Mouse (Mus musculus) forebrain, embryonic 14.5 days (tissue): ENCODE measurements around the gene Gfer. TPM values are rescaled to one million over a fixed set of nuclear protein-coding genes. Genes with fewer than 3 reads are reported as not detected.

Experiments used
- ATAC-seq: fragments of 200-750 bp; cut with Nextera tagmentation; 2 replicates; pipeline ENCODE4 v1.8.0; 2017; ENCODE audit warnings: mild to moderate bottlenecking, moderate library complexity
- DNase-seq: peaks from one replicate; pipeline ENCODE4 v3.0.0-alpha.2; 2015; ENCODE audit warnings: low spot score
- H3K27ac ChIP-seq: fragments of 300-500 bp; sonication (generic); 2 replicates; pipeline ENCODE4 v1.5.1; 2014; ENCODE audit warnings: low read depth, mild to moderate bottlenecking, control low read depth, low read length, moderate library complexity
- H3K27me3 ChIP-seq: fragments of 300-500 bp; sonication (generic); replicated peaks from 2 replicates; pipeline ENCODE4 v1.6.1; 2014; ENCODE audit warnings: low read length, control low read depth, mixed read lengths; ENCODE audit not compliant: control insufficient read depth, insufficient read depth
- H3K36me3 ChIP-seq: fragments of 300-500 bp; sonication (generic); 2 replicates; pipeline ENCODE4 v1.6.1; 2014; ENCODE audit warnings: low read length, control low read depth; ENCODE audit not compliant: control insufficient read depth, insufficient read depth
- H3K4me1 ChIP-seq: fragments of 300-500 bp; sonication (generic); 2 replicates; pipeline ENCODE4 v1.6.1; 2014; ENCODE audit warnings: antibody characterized with exemption, low read length, control low read depth; ENCODE audit not compliant: control insufficient read depth, insufficient read depth
- H3K4me2 ChIP-seq: fragments of 300-500 bp; sonication (generic); 2 replicates; pipeline ENCODE4 v1.6.1; 2014; ENCODE audit warnings: mild to moderate bottlenecking, control low read depth, low read length
- H3K4me3 ChIP-seq: fragments of 300-500 bp; sonication (generic); 2 replicates; pipeline ENCODE4 v1.5.1; 2014; ENCODE audit warnings: low read depth, low read length, control low read depth
- H3K9ac ChIP-seq: fragments of 300-500 bp; sonication (generic); 2 replicates; pipeline ENCODE4 v1.6.1; 2014; ENCODE audit warnings: mild to moderate bottlenecking, low read length, control low read depth, moderate library complexity
- H3K9me3 ChIP-seq: fragments of 300-500 bp; sonication (generic); replicated peaks from 2 replicates; pipeline ENCODE4 v1.6.1; 2016; ENCODE audit warnings: low read length, control low read depth, mixed read lengths; ENCODE audit not compliant: control insufficient read depth
- WGBS: fragments of 180-500 bp; shearing (Covaris S2); extraction: QIAGEN DNeasy Blood & Tissue Kit; methylation state at CpG from one replicate; pipeline ENCODE4 v1.1.7; 2014; 5-methylcytosine and 5-hydroxymethylcytosine counted together
- polyA plus RNA-seq: library from polyadenylated mRNA; unstranded; fragments of >200 nt; fragmentation: Nextera tagmentation; extraction: Ambion mirVana; gene quantifications from 2 replicates; pipeline ENCODE4 v1.2.1, GENCODE M21; 2014

Gfer gene
- polyA plus RNA-seq, 1 experiment from 2014 or later = 37.7 TPM

DNA sequence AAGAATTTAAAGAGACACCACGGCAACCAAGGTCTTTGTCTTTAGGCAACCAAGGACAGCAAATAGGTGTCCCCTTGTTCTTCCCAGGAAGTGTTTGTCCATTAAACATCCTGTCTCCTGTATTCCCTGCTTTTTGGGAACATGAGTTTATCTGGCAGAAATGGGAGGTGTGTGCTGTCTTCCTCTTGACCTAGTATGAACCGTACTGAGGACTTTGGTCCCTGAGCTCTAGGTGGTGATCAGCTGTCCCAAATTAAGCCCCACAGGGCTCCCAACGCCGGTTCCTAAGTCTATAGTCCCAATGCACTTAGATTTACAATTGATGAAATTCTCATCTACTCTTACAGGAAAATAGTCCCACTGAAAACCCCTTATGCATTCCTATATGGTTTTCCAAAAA, 45.2 kb downstream of the Gfer start:
- H3K4me1 ChIP-seq = peaks cover 3% of the 10 kb centered on the region
- no peak overlapping the region for H3K27ac ChIP-seq
- H3K4me3 ChIP-seq = no peak overlapping the region
- DNase-seq (no peak), ATAC-seq (no peak)
- 80% methylated on average over 4 of the region's 4 CpGs for WGBS
- no peaks in the 10 kb centered on the region for H3K36me3 ChIP-seq
- no peak overlapping the region for H3K4me2 ChIP-seq
- H3K27me3 ChIP-seq = peaks cover 11% of the 10 kb centered on the region
- no peaks in the 10 kb centered on the region for H3K9me3 ChIP-seq
- H3K9ac ChIP-seq = no peak overlapping the region

DNA sequence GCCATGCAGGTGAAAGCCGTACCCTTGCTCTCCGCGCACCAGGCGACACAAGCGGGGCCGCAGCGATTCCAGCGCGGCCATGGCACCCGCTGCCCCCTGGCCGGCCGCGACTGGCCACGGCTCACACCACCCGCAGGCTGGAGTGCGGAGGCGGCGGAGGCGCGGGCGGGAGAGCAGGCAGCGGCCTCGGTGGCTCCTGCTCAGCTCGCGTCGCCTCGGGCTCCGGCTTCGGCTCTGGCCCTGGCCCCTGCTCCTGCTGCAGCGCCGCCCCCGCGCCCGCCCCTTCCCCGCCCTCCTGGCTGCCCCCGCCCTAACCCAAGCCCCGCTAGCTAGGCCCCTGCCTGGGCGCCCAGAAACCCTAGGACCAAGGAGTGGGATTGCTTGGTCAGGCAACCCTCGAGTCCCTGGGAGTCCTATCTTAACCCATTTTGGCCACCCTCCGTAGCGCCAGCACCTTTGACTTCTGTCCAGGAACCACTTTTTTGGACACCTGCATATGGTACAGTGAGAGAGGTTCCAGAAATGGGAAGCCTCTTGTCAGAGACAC, 45.8 kb downstream of the Gfer start, which contains the start of gene Slc9a3r2:
TSS of gene Slc9a3r2 (minus strand) at position 258 of the 547 bp plus-strand sequence.
- H3K9me3 ChIP-seq = no peaks in the 10 kb centered on the region
- H3K36me3 ChIP-seq = no peaks in the 10 kb centered on the region
- peak within 1 kb of the TSS; percentile 99 for H3K4me2 ChIP-seq
- H3K9ac ChIP-seq = peak within 1 kb of the TSS; percentile 82
- peak within 1 kb of the TSS; percentile 57 for H3K4me3 ChIP-seq
- no peak within 1 kb of the TSS for H3K27ac ChIP-seq
- H3K4me1 ChIP-seq = peaks cover 3% of the 10 kb centered on the region
- ATAC-seq (peak; percentile 65), DNase-seq (peak; percentile 42)
- peaks cover 11% of the 10 kb centered on the region for H3K27me3 ChIP-seq
- WGBS = 2% methylated on average over 30 of the region's 41 CpGs

DNA sequence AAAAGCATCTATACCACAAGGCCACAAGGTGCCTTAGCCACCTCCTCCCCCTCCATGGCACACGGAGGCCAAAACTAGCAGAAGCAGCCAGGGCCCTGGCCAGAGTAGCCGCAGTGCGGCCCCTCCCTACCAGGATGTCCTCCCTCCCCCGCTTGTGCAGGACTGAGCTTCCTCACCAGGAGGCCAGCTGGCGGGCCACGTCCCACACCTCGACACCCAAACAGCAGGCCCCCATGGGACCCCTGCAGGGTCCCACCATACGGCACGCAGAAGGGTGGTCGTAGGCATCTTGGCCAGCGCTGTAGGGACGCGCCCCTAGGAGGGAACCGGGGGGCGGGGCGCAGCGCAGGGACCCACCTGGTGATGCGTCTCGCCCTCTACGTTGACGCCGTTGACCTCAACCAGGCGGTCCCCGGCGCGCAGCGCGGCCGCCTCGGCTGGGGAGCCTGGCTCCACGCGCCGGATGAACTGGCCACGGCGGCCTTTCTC, 46.3 kb downstream of the Gfer start:
- H3K4me3 ChIP-seq = peak overlapping the region; percentile 57
- peak overlapping the region; percentile 99 for H3K4me2 ChIP-seq
- peak overlapping the region; percentile 82 for H3K9ac ChIP-seq
- ATAC-seq = peak; percentile 32
- peak; percentile 17 for DNase-seq
- no peak overlapping the region for H3K27ac ChIP-seq
- peaks cover 11% of the 10 kb centered on the region for H3K27me3 ChIP-seq
- H3K36me3 ChIP-seq = no peaks in the 10 kb centered on the region
- H3K4me1 ChIP-seq = peaks cover 3% of the 10 kb centered on the region
- no peaks in the 10 kb centered on the region for H3K9me3 ChIP-seq
- under 1% methylated on average over 34 of the region's 35 CpGs for WGBS

DNA sequence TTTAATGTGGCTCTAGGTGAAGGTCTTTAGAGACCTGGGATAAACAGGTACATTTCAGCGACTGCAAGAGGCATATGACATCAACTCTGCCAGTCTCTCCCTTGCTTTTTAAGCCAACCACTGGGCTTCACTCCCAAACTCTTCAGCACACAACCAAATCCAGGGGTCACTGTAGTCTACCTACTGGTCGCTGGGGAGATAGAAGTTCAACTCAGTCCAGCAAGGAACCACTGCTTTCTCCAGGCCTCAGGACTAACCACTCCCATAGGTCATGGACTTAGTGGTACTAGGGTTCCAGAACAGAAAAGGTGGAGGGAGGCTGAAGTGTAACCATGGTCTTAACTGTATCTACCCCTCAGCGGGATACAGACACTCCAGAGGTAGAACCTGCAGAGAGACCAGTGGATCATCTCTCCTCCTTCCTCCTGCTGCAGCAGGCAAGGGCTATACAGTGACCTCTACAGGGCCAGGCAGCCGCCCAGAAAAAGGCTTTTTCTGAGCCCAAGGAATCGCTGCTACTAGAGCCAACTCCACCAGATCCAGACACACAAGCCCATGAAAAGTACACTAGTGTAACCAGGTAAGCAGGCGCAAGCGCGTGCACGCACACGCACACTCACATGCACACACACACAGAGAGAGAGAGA, 47.1 kb downstream of the Gfer start:
- Histone ChIP-seq H3K4me2 (peak overlapping the region; percentile 99), H3K4me3 (no peak overlapping the region), H3K9me3 (no peaks in the 10 kb centered on the region), H3K27ac (no peak overlapping the region), H3K36me3 (no peaks in the 10 kb centered on the region), H3K27me3 (peaks cover 11% of the 10 kb centered on the region), H3K4me1 (peaks cover 3% of the 10 kb centered on the region), H3K9ac (no peak overlapping the region)
- DNase-seq = no peak
- no peak for ATAC-seq
- 73% methylated on average over 10 of the region's 10 CpGs for WGBS

- H3K27me3 ChIP-seq = peaks cover 11% of the 10 kb centered on the region
- H3K4me2 ChIP-seq = no peak overlapping the region
- no peak overlapping the region for H3K4me3 ChIP-seq
- no peak overlapping the region for H3K27ac ChIP-seq
- WGBS = 82% methylated on average over 11 of the region's 11 CpGs
- H3K9ac ChIP-seq = no peak overlapping the region; the same call in 1 of the 2 replicates
- DNase-seq (no peak), ATAC-seq (no peak)
- no peaks in the 10 kb centered on the region for H3K9me3 ChIP-seq
- no peaks in the 10 kb centered on the region for H3K36me3 ChIP-seq
- peaks cover 3% of the 10 kb centered on the region for H3K4me1 ChIP-seq
These were observed 48.5 kb downstream of the Gfer start for GRCm38 (mm10) chr17:24647493-24647892.

GRCm38 (mm10) chr17:24646381-24646780, 49.6 kb downstream of the Gfer start:
- Histone ChIP-seq H3K9me3 (no peaks in the 10 kb centered on the region), H3K4me3 (no peak overlapping the region), H3K4me2 (no peak overlapping the region), H3K4me1 (peaks cover 3% of the 10 kb centered on the region), H3K27ac (no peak overlapping the region), H3K27me3 (peaks cover 11% of the 10 kb centered on the region), H3K36me3 (no peaks in the 10 kb centered on the region), H3K9ac (no peak overlapping the region)
- ATAC-seq (no peak), DNase-seq (no peak)
- WGBS = 83% methylated on average over 4 of the region's 4 CpGs

- Histone ChIP-seq H3K9ac (no peak overlapping the region), H3K27ac (no peak overlapping the region), H3K4me1 (peaks cover 3% of the 10 kb centered on the region), H3K4me3 (no peak overlapping the region), H3K36me3 (no peaks in the 10 kb centered on the region), H3K4me2 (no peak overlapping the region), H3K27me3 (peaks cover 7% of the 10 kb centered on the region), H3K9me3 (no peaks in the 10 kb centered on the region)
- WGBS = 81% methylated on average over 3 of the region's 3 CpGs
- ATAC-seq (no peak), DNase-seq (no peak)
These were observed 50.0 kb downstream of the Gfer start for GRCm38 (mm10) chr17:24645916-24646315.

DNA sequence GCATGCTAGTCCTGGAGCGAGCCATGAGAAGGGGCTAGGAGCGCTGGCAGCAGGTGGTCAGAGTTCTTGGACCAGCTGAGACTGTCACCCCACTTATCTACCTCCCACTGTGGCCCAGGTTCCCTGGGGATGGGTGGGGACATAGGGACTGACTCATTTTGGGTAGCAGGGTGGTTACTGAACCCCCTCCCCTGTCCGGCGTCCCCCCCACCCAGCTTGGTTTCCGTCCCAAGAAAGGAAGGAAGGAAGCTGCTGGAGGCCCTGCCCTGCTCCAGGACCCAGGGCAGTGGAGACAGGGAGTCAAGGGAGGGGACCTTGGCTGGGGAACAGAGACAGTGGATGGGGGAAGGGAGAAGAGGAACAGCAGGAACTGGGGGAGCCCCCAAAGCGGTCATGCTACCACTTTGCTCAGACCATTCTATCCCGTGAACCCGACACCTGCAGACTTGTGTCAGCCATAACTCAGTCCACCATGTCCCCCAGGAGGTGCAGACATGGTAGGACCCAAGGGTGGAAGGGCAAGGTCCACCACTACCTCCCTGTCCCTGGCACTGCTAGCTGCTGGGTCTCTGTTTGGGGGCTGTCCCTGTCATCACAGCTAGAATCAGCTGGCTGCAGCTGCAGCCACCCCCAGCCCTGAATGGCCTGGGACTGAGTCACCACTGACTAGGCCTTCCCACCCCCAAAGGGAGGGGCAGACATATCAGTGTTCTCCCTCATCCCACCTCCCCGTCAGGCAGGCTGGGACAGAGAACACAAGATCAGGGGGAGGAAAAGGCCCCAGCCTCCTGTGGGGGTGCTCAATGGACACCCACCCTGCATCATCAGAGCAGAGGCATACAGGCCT, 50.9 kb downstream of the Gfer start:
- Histone ChIP-seq H3K9ac (no peak overlapping the region), H3K27ac (peak overlapping the region; percentile 14; the same call in 1 of the 2 replicates), H3K36me3 (no peaks in the 10 kb centered on the region), H3K27me3 (no peaks in the 10 kb centered on the region), H3K4me2 (no peak overlapping the region), H3K9me3 (no peaks in the 10 kb centered on the region), H3K4me1 (peaks cover 3% of the 10 kb centered on the region), H3K4me3 (no peak overlapping the region)
- no peak for DNase-seq
- WGBS = 89% methylated on average over 9 of the region's 9 CpGs
- no peak for ATAC-seq
